Mouse (Mus musculus) kidney, adult 9 months (tissue): Measurements from ENCODE around the gene Vmn1r228.

Source experiments
- DNase-seq: peaks from one replicate; pipeline ENCODE4 v3.0.0; 2022

Gene Vmn1r228

DNA sequence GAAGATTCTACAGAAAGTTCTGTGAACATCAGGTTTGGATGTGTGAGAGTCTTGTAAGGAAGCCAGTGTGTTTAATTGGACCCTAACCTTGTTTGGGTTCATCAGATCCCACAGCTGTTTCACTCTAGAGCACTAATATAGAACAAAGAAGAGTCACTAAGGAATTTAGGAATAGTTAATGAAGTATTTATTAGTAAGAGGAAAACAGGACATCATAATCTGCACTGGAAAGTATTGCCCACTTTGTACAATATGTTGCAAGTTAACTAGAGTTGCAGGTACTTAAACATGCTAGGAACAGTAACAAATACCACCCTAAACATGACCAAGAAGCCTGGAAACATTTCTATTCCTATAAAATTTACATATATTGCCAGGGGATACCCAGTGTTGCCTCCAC, at the start of gene Vmn1r228:
TSS of gene Vmn1r228 (minus strand) at position 101 of the 400 bp plus-strand sequence.
- no peak for DNase-seq

DNA sequence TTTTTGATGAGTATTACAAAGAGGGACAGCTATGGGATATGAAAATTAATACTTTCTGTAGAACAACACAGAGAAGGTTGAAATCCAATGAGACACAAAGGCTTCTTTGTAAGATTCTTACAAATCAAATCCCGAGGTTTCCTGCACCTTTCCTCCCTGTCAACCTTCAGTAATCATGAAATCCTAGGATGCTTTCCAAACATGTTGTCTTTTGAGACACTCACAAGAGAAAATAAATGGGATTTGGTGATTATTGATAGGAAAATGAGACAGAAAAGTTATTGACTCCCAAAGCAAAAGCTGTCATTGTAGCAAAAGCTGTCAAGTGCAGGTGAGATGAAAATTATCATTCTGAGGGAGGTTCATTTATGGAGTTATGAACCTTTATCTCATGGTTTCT, 25.3 kb upstream of the Vmn1r228 start, which contains the start of gene Vmn1r229:
TSS of gene Vmn1r229 (plus strand) at position 301 of the 400 bp plus-strand sequence.
- no peak for DNase-seq

DNA sequence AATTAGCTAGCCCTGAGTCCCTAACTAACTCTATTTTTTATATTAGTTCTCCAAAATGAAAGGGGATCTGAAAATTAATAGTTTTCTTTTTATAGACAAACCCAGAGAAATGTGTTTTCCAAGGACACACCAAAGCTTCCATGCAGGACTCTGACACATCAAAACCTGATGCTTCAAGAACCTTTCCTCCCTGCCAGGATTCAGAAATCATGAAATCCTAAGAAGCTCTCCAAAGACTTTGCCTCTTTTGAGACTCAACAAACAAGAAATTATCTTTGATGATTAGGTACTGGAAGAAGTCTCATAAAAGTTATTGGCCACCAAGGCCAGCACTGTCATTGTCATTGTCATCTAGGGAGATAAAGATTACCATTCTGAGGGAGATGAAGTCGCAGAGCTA, 56.4 kb downstream of the Vmn1r228 start, which contains the start of gene Vmn1r227:
TSS of gene Vmn1r227 (plus strand) at position 301 of the 400 bp plus-strand sequence.
- no peak for DNase-seq
